Mouse (Mus musculus) stomach, embryonic 15.5 days (tissue): ENCODE measurements around the gene Vmn2r117. TPM values are rescaled to one million over a fixed set of nuclear protein-coding genes. Genes with fewer than 3 reads are reported as not detected.
"Not testable (repeated sequence)": the region's sequence is repeated elsewhere in the genome, so short reads cannot be mapped to it uniquely, and the experiment has no call there.

Experiments
- ATAC-seq: fragments of 200-750 bp; cut with Nextera tagmentation; 2 replicates; pipeline ENCODE4 v1.8.0; 2017; ENCODE audit warnings: low read depth, moderate number of reproducible peaks, moderate TSS enrichment; ENCODE audit not compliant: insufficient read depth, low FRiP score
- H3K27ac ChIP-seq: fragments of 300-500 bp; sonication (generic); 2 replicates; pipeline ENCODE4 v1.5.1; 2015; ENCODE audit warnings: mild to moderate bottlenecking, inconsistent platforms
- H3K27me3 ChIP-seq: fragments of 300-500 bp; sonication (generic); replicated peaks from 2 replicates; pipeline ENCODE4 v1.6.1; 2015; ENCODE audit warnings: inconsistent platforms
- H3K36me3 ChIP-seq: fragments of 300-500 bp; sonication (generic); 2 replicates; pipeline ENCODE4 v1.6.1; 2015; ENCODE audit warnings: inconsistent platforms
- H3K4me1 ChIP-seq: fragments of 300-500 bp; sonication (generic); 2 replicates; pipeline ENCODE4 v1.6.1; 2015; ENCODE audit warnings: inconsistent platforms
- H3K4me2 ChIP-seq: fragments of 300-500 bp; sonication (generic); 2 replicates; pipeline ENCODE4 v1.6.1; 2015; ENCODE audit warnings: mild to moderate bottlenecking, inconsistent platforms
- H3K4me3 ChIP-seq: fragments of 300-500 bp; sonication (generic); replicated peaks from 2 replicates; pipeline ENCODE4 v1.5.1; 2015; ENCODE audit warnings: inconsistent platforms
- H3K9ac ChIP-seq: fragments of 300-500 bp; sonication (generic); 2 replicates; pipeline ENCODE4 v1.6.1; 2015; ENCODE audit warnings: inconsistent platforms
- H3K9me3 ChIP-seq: fragments of 300-500 bp; sonication (generic); 2 replicates; pipeline ENCODE4 v1.6.1; 2016; ENCODE audit warnings: inconsistent platforms
- WGBS: fragments of 180-500 bp; shearing (Covaris S2); methylation state at CpG from one replicate; pipeline ENCODE4 v1.1.7; 2015; 5-methylcytosine and 5-hydroxymethylcytosine counted together
- polyA plus RNA-seq: library from polyadenylated mRNA; unstranded; fragments of >200 nt; fragmentation: Nextera tagmentation; extraction: Ambion mirVana; gene quantifications from 2 replicates; pipeline ENCODE4 v1.2.1, GENCODE M21; 2015

Gene Vmn2r117
- polyA plus RNA-seq, result not detected in 2 replicates

GRCm38 (mm10) chr17:23479599-23479998 is at the start of gene Vmn2r117:
TSS of gene Vmn2r117 (minus strand) at chr17:23479699.
- not testable (repeated sequence) for H3K27me3 ChIP-seq, H3K9ac ChIP-seq, H3K4me1 ChIP-seq, H3K9me3 ChIP-seq, H3K4me2 ChIP-seq, H3K4me3 ChIP-seq, H3K27ac ChIP-seq, H3K36me3 ChIP-seq, ATAC-seq
- WGBS, result 61% methylated on average over 1 of the region's 1 CpGs

GRCm38 (mm10) chr17:23522941-23523732 is 43.6 kb upstream of the Vmn2r117 start:
- H3K27ac ChIP-seq, H3K36me3 ChIP-seq, H3K4me1 ChIP-seq, H3K27me3 ChIP-seq, H3K4me2 ChIP-seq, H3K9me3 ChIP-seq, H3K4me3 ChIP-seq, ATAC-seq, H3K9ac ChIP-seq: not testable (repeated sequence)
- WGBS, result 67% methylated on average over 30 of the region's 30 CpGs

- WGBS, result 73% methylated on average over 2 of the region's 2 CpGs
- H3K27ac ChIP-seq, result no peak overlapping the region
- ATAC-seq, result peak; percentile 65; the same call in 1 of the 2 replicates
These were observed 39.4 kb upstream of the Vmn2r117 start for GRCm38 (mm10) chr17:23518701-23519423.

GRCm38 (mm10) chr17:23433150-23433679 is 46.3 kb downstream of the Vmn2r117 start:
- H3K9ac ChIP-seq, result no peak overlapping the region
- 0 out of 2 replicates have a peak, but pooled peaks have one; percentile 10 for ATAC-seq
- no peaks in the 10 kb centered on the region for H3K4me1 ChIP-seq
- no peaks in the 10 kb centered on the region for H3K9me3 ChIP-seq
- H3K27me3 ChIP-seq, result no peaks in the 10 kb centered on the region
- no peak overlapping the region for H3K4me3 ChIP-seq
- no peak overlapping the region for H3K4me2 ChIP-seq
- 82% methylated on average over 6 of the region's 6 CpGs for WGBS
- H3K27ac ChIP-seq, result no peak overlapping the region
- no peaks in the 10 kb centered on the region for H3K36me3 ChIP-seq

More at GRCm38 (mm10) chr17:23518701-23519423, 39.4 kb upstream of the Vmn2r117 start:
- no peaks in the 10 kb centered on the region for H3K4me1 ChIP-seq
- H3K36me3 ChIP-seq, result no peaks in the 10 kb centered on the region
- no peak overlapping the region for H3K9ac ChIP-seq
- no peak overlapping the region for H3K4me3 ChIP-seq
- no peaks in the 10 kb centered on the region for H3K27me3 ChIP-seq
- no peak overlapping the region for H3K4me2 ChIP-seq
- H3K9me3 ChIP-seq, result no peaks in the 10 kb centered on the region

Other genes with a start within 250 kb of the Vmn2r117 start
- not detected in 2 replicates for gene Vmn2r114, start 167.2 kb downstream of the Vmn2r117 start, polyA plus RNA-seq
- gene Vmn2r115, start 136.0 kb downstream of the Vmn2r117 start, polyA plus RNA-seq, result not detected in 2 replicates
- not detected in 2 replicates for gene Vmn2r116, start 95.1 kb downstream of the Vmn2r117 start, polyA plus RNA-seq
- gene Zfp213, start 84.5 kb upstream of the Vmn2r117 start, polyA plus RNA-seq, result 16.1 and 18.8 TPM in 2 replicates
- 10.3 and 12.7 TPM in 2 replicates for gene Zfp13, start 119.8 kb upstream of the Vmn2r117 start, polyA plus RNA-seq
- 0.12 and 0.18 TPM in 2 replicates for gene Zscan10, start 121.2 kb upstream of the Vmn2r117 start, polyA plus RNA-seq
- 0.66 and 0.78 TPM in 2 replicates for gene Mmp25, start 165.6 kb upstream of the Vmn2r117 start, polyA plus RNA-seq
- gene Bicdl2, start 180.8 kb upstream of the Vmn2r117 start, polyA plus RNA-seq, result 9.9 and 12.2 TPM in 2 replicates
- 73.7 and 84.8 TPM in 2 replicates for gene Hcfc1r1, start 193.9 kb upstream of the Vmn2r117 start, polyA plus RNA-seq
- gene Thoc6, start 194.2 kb upstream of the Vmn2r117 start, polyA plus RNA-seq, result 37.8 and 39.9 TPM in 2 replicates
- gene Tnfrsf12a, start 197.8 kb upstream of the Vmn2r117 start, polyA plus RNA-seq, result 23.8 and 25.4 TPM in 2 replicates
- 92.7 and 122 TPM in 2 replicates for gene Cldn6, start 199.6 kb upstream of the Vmn2r117 start, polyA plus RNA-seq
- gene Cldn9, start 204.3 kb upstream of the Vmn2r117 start, polyA plus RNA-seq, result 1.8 and 2.4 TPM in 2 replicates
- gene 1520401A03Rik, start 243.1 kb upstream of the Vmn2r117 start, polyA plus RNA-seq, result 0.06 and 0.22 TPM in 2 replicates
- gene Pkmyt1, start 246.6 kb upstream of the Vmn2r117 start, polyA plus RNA-seq, result 47.4 and 49.9 TPM in 2 replicates